Mouse (Mus musculus) right cerebral cortex, postnatal 36 days (tissue): ENCODE data around the gene Abhd6.

Experiments
- DNase-seq, 2 experiments: peaks; one replicate each; pipeline ENCODE4 v3.0.0; 2022; ENCODE audit warnings: low spot score in 2 of 2, mixed read lengths in 1 of 2

Gene Abhd6

DNA sequence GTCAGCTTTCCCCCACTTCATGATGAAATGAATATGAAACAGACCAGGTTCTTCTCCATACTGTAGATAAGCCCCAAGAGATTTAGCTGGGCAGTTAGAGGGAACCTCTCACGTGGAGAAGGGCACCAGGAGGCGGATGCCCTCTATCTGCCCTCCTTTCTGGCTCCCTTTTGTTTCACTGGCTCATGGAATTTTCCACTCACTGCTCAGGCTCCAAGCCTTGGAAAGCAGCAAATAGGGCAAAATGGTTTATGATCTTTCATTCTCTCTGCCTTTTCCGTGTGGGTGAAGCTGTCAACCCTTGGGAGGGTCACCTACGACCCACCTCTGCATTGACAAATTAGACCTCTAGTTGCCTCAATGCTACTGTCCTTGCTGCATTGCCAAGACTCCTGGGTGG lies 27.8 kb downstream of the Abhd6 start:
- DNase-seq = no peak

DNA sequence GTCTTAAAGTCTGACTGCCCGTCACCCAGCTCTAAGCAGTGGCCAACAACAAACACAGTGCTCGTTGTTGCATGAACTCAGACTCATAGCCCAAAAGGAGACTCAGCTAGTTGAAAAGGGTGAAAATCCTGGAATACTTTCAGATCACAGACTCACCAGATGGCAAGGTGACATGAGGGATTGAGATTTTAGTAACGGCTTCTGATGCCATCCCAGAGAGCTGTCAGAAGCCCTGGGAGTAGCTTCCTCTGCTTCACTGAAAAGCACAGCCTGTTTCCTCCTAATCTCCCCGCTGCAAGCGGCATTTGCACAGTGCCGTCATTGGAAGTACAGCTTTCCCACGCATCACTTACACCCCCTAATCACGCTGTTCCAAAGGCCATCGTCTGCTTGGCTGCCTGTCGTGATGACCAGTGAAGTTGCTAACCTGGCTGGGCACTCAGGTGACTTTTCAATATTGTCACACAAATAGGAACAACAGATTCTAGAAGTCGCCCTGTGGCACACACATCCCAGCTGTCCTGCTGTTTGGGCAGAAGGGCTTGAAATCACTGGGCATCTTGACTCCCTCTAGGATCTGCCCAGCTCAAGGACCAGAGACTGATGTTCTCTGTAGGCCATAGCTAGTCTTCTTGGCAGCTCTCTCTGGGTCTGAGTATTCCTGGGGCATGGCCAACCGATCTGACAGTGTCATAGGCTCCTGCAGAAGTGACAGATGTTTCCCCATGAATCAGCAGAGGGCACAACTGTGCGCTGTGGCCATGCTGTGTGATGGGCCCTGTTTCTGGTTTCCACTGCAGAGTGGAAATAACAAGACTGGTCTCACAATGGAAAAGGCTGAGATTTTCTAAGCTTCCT lies 29.6 kb downstream of the Abhd6 start:
- peak in 1 of 2 experiments; percentile 66 for DNase-seq

- no peak for DNase-seq
Measured at GRCm38 (mm10) chr14:8034561-8034960, 31.9 kb downstream of the Abhd6 start.

DNA sequence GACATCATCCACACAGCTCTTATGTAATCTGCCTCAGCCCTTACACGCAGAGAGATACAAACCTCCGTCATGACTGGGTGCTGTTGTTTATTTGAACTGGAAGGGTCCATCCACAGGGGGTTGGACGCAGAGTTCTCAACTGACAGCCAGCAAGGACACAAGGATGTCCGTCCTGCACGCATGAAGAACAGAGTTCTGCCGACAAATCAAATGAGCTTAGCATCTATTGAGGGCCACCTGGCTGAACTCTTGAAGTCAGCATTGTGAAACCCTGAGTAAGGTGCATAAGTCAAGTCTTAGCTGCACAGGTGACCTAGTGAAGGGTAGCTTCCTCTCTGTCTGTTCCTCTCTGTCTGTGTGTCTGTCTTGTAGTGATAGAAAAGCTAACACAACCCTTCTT lies 33.2 kb downstream of the Abhd6 start:
- no peak for DNase-seq

- no peak for DNase-seq
Measured at GRCm38 (mm10) chr14:8036406-8036805, 33.7 kb downstream of the Abhd6 start.

- no peak for DNase-seq
Measured at GRCm38 (mm10) chr14:8038150-8038549, 35.4 kb downstream of the Abhd6 start.

- peak; percentile 41 to 58 for DNase-seq
Measured at GRCm38 (mm10) chr14:8038791-8039448, 36.2 kb downstream of the Abhd6 start.

- DNase-seq = no peak
Measured at GRCm38 (mm10) chr14:8040179-8040578, 37.5 kb downstream of the Abhd6 start.

- no peak for DNase-seq
Measured at GRCm38 (mm10) chr14:8040911-8041678, 38.4 kb downstream of the Abhd6 start.

GRCm38 (mm10) chr14:8042120-8042519 lies 39.4 kb downstream of the Abhd6 start:
- no peak for DNase-seq

DNA sequence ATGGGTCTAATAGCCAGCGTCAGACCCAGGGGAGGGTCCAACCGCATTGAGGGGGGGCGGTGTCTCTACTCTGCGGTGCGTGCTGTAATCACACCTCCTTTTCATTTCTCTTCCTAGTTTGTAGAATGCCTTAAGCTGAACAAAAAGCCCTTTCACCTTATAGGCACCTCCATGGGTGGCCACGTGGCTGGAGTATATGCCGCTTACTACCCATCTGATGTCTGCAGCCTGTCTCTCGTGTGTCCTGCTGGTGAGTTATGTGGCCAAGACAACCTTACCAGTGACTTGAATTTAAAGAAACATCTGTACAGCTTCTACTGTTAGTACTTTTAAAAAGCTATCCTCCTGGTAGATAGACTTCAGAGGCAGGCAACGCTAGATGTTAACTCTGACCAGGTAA lies 39.9 kb downstream of the Abhd6 start:
- DNase-seq = no peak

GRCm38 (mm10) chr14:8044330-8044729 lies 41.6 kb downstream of the Abhd6 start:
- DNase-seq = no peak

- no peak for DNase-seq
Measured at GRCm38 (mm10) chr14:8044786-8045185, 42.1 kb downstream of the Abhd6 start.

GRCm38 (mm10) chr14:8045187-8045846 lies 42.6 kb downstream of the Abhd6 start:
- no peak for DNase-seq

DNA sequence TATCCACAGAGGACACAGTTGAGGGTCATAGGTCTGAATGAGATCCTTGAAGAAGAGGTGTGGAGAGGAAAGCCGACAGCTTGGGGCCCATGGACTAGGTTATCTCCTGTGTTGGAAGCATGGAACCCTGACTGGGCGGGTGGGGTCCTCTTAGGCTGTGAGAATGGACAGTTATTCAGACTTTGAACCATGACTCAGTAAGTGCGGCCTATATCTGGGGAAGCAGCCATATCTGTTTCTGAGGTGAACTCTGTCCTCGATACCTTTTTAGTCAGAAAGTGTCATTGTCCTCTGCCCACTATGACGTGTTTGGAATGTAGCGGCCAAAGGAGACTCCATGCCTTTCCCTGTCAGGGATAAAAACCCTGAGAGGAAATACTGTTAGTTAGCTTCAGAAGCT lies 44.1 kb downstream of the Abhd6 start:
- no peak for DNase-seq

DNA sequence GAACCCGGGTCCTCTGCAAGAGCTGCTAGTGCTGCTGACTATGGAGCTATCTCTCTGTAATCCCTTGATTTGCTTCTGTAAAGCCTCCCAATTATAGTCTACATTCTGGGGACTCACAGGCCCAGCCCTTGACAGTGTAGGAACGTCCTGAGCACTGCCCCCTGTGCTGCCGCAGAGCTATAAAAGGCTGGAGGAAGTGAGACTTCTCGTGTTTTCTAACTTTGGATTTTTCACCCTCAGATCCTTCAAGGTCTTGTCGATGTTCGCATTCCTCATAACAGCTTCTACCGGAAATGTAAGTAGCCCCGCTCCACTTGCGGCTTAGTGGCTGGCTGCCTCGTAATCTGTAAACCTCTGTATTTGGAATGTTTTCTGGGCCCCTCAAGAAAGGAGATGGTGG lies 46.6 kb downstream of the Abhd6 start:
- no peak for DNase-seq

- no peak for DNase-seq
Measured at GRCm38 (mm10) chr14:8051869-8052268, 49.2 kb downstream of the Abhd6 start.

GRCm38 (mm10) chr14:8052661-8053060 lies 50.0 kb downstream of the Abhd6 start:
- DNase-seq = no peak

DNA sequence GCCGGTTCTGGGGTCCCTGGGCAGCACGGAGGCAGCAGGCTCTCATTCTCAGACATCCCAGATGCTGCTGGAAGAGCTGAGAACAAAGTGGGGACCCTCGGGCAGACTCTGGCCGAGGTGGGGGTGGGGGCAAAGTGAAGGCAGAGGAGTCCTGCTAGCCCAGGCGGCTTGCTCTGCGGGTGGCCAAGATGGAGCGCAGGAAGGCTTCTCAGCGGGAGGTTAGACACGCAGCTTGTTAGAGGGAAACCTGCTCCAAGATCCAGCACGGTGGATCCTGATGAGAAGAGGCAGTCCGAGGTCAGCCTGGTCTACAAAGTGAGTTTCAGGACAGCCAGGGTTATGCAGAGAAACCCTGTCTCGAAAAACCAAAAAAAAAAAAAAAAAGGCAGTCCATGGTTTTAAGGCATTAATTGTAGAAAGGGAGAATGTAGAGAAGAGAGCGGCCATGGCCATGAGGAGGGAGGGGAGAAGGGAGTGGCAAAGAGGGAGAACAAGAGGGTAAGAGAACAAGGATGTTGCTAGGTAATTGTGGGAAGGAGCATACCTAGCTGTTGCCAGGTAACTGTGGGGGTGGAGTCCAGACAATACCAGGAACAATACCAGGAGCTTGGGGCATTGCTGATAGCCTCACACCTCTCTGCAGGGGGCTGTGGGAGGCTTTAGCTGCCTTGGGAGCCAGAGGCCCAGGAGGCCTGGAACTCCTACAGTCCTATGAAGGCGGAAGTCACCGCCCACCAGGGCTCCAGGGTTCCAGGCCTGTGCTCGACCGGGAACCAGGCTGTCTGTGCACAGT lies 51.8 kb downstream of the Abhd6 start:
- no peak for DNase-seq

GRCm38 (mm10) chr14:8056076-8056475 lies 53.4 kb downstream of the Abhd6 start:
- DNase-seq = no peak

- no peak for DNase-seq
Measured at GRCm38 (mm10) chr14:8059938-8060337, 57.2 kb downstream of the Abhd6 start.
